Mouse (Mus musculus) heart, adult 2 months (tissue): ENCODE data around the gene Mcpt2.

Experiments used
- CTCF ChIP-seq: fragments of 200-600 bp; IDR thresholded peaks from 2 replicates; pipeline ENCODE4 v1.8.1; 2022; ENCODE audit warnings: antibody characterized with exemption, mild to moderate bottlenecking, moderate library complexity
- EP300 ChIP-seq: fragments of 200-500 bp; IDR thresholded peaks from 2 replicates; pipeline ENCODE4 v1.6.1; 2011; ENCODE audit warnings: low read depth, low read length, control low read depth; ENCODE audit not compliant: insufficient read depth
- POLR2A ChIP-seq: fragments of 200-500 bp; IDR thresholded peaks from 2 replicates; pipeline ENCODE4 v1.6.1; 2011; ENCODE audit warnings: mild to moderate bottlenecking, low read depth, low read length, control low read depth; ENCODE audit not compliant: insufficient read depth

- TF ChIP-seq CTCF (no peak), POLR2A (no peak), EP300 (no peak)
Observed at GRCm38 (mm10) chr14:56086711-56087110, 44.9 kb downstream of the Mcpt2 start.
